Mouse (Mus musculus) forebrain, embryonic 16.5 days (tissue): ENCODE results near the gene Gjc1. TPM values are rescaled to one million over a fixed set of nuclear protein-coding genes. Genes with fewer than 3 reads are reported as not detected.
A peak's percentile ranks its signal among the peaks of the same experiment; 100 is the strongest.

ENCODE experiments used
- ATAC-seq: fragments of 200-750 bp; cut with Nextera tagmentation; 2 replicates; pipeline ENCODE4 v1.8.0; 2017; ENCODE audit warnings: mild to moderate bottlenecking, moderate library complexity
- H3K27ac ChIP-seq: fragments of 300-500 bp; sonication (generic); 2 replicates; pipeline ENCODE4 v1.5.1; 2014; ENCODE audit warnings: low read length, control low read depth
- H3K27me3 ChIP-seq: fragments of 300-500 bp; sonication (generic); replicated peaks from 2 replicates; pipeline ENCODE4 v1.6.1; 2014; ENCODE audit warnings: low read length; ENCODE audit not compliant: control insufficient read depth, insufficient read depth
- H3K36me3 ChIP-seq: fragments of 300-500 bp; sonication (generic); 2 replicates; pipeline ENCODE4 v1.6.1; 2014; ENCODE audit not compliant: control insufficient read depth, insufficient read depth
- H3K4me1 ChIP-seq: fragments of 300-500 bp; sonication (generic); replicated peaks from 2 replicates; pipeline ENCODE4 v1.6.1; 2014; ENCODE audit warnings: low read length; ENCODE audit not compliant: control insufficient read depth, insufficient read depth
- H3K4me2 ChIP-seq: fragments of 300-500 bp; sonication (generic); 2 replicates; pipeline ENCODE4 v1.6.1; 2014; ENCODE audit warnings: mild to moderate bottlenecking, low read length, control low read depth
- H3K4me3 ChIP-seq: fragments of 300-500 bp; sonication (generic); replicated peaks from 2 replicates; pipeline ENCODE4 v1.5.1; 2014; ENCODE audit warnings: mild to moderate bottlenecking, low read length, control low read depth
- H3K9ac ChIP-seq: fragments of 300-500 bp; sonication (generic); replicated peaks from 2 replicates; pipeline ENCODE4 v1.6.1; 2014; ENCODE audit warnings: low read depth, low read length, control low read depth
- H3K9me3 ChIP-seq: fragments of 300-500 bp; sonication (generic); 2 replicates; pipeline ENCODE4 v1.6.1; 2016; ENCODE audit warnings: low read length; ENCODE audit not compliant: control insufficient read depth
- WGBS: fragments of 180-500 bp; shearing (Covaris S2); extraction: QIAGEN DNeasy Blood & Tissue Kit; methylation state at CpG from one replicate; pipeline ENCODE4 v1.1.7; 2014; 5-methylcytosine and 5-hydroxymethylcytosine counted together
- polyA plus RNA-seq: library from polyadenylated mRNA; unstranded; fragments of >200 nt; fragmentation: Nextera tagmentation; extraction: Ambion mirVana; gene quantifications from 2 replicates; pipeline ENCODE4 v1.2.1, GENCODE M21; 2015

The Gjc1 gene
- polyA plus RNA-seq, 1 experiment from 2014 or later, result 41.9 TPM

DNA sequence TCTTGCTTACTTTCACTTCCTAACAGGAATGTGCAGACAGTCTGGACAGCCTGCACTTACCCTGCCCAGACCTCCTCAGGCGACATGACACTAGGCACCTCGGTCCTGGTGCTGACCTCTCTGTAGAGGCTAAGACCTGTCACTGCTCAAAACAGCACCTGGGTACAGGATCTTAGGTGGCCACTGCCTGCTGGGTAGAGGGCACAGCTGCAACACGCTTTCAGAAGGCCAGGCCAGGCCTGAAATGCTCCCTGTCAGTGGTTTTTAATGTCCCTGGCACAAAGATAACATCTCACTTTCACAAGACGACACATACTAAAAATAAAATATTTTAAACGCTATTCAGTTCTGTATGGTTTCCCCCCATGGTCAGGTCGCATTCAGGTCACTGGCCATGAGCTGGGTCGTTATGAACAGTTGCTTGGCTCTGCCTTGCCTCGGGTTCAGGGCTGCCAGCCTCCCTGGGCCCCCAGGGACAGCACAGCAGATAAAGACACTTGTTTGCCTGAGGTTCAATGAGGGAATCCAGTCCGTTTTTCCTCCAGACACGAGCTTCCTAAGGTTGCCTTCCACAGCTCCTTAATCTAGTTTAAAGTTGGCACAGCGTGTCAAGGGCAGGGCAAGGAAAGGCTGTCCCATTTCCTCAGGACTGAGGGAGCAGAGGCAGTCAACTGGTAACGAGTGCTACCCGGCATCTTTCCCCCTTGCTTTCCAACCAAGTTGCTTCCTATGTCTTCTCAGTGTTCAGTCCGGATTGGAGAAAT lies 27.6 kb downstream of the Gjc1 start:
- no peaks in the 10 kb centered on the region for H3K27me3 ChIP-seq
- no peaks in the 10 kb centered on the region for H3K4me1 ChIP-seq
- no peaks in the 10 kb centered on the region; the same call in 1 of the 2 replicates for H3K36me3 ChIP-seq
- ATAC-seq, result no peak
- H3K4me3 ChIP-seq, result no peak overlapping the region
- H3K4me2 ChIP-seq, result no peak overlapping the region
- H3K27ac ChIP-seq, result no peak overlapping the region
- 62% methylated on average over 14 of the region's 14 CpGs for WGBS
- H3K9me3 ChIP-seq, result no peaks in the 10 kb centered on the region
- H3K9ac ChIP-seq, result no peak overlapping the region

DNA sequence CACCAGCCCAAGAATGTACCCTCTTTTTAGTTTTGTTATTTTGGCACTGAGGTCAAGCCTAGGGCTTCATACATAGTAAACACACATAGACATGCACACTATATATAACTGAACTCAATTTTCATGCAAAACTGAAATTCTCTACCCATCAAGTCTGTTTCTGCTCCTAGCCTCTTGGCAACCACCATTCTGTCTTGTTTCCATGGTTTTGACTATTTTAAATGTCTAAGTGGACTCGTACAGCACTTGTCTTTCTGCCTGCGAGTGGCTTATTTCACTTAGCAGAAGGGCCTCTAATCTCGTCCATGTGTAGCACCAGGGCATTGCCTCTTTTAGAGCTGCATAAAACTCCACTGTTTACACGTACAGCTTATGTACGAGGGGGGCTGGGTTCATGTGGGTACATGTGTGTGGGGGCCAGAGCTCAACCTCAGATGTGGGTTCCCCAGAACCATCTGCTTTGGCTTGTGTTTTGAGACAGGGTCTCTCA lies 31.8 kb downstream of the Gjc1 start:
- Histone ChIP-seq H3K27me3 (no peaks in the 10 kb centered on the region), H3K4me1 (no peaks in the 10 kb centered on the region), H3K4me2 (no peak overlapping the region), H3K36me3 (no peaks in the 10 kb centered on the region), H3K9me3 (no peaks in the 10 kb centered on the region), H3K9ac (no peak overlapping the region), H3K27ac (no peak overlapping the region), H3K4me3 (no peak overlapping the region)
- WGBS, result 72% methylated on average over 5 of the region's 5 CpGs
- no peak for ATAC-seq

DNA sequence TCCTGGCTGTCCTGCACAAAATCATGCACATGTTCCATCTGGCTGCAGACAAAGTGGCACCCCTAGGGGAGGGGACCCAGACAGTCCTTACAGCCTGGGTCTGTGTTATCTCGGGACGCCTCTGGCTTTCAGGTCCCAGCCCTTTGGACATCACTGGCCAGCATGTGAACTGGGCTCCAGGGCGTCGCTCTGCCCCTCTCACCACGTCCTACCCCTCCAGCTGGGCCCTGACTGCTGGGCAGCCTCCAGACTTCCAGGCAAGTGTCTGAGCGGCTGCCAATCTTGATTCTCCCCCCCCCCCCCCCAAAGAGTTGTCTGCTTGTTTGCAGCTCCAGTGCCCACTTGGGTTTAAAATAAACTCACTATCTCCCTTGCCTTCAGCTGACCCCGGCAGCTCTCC lies 36.1 kb downstream of the Gjc1 start:
- Histone ChIP-seq H3K4me1 (no peaks in the 10 kb centered on the region), H3K9me3 (no peaks in the 10 kb centered on the region), H3K4me2 (no peak overlapping the region), H3K4me3 (no peak overlapping the region), H3K27ac (no peak overlapping the region), H3K27me3 (no peaks in the 10 kb centered on the region), H3K36me3 (no peaks in the 10 kb centered on the region), H3K9ac (no peak overlapping the region)
- WGBS, result 69% methylated on average over 7 of the region's 7 CpGs
- ATAC-seq, result no peak

DNA sequence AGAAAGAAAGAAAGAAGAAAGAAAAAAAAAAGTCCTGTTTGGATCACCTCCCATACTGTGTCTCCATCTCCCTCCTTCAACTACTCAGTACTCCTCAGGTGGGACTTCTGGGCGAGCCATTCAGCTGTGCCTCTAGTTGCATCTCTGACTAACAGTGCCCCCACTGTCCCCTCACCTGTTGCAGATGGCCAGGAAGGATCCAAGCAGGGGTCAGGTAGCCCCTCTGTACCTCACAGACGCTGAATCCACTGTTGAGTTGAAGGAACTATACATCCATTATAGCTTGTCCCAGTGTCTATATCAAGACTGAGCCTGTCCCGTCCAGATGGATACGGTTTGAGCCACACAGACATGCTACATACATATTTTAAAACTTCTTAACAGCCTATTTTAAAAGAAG lies 38.0 kb downstream of the Gjc1 start:
- Histone ChIP-seq H3K4me2 (no peak overlapping the region), H3K4me1 (peaks cover 9% of the 10 kb centered on the region), H3K9me3 (no peaks in the 10 kb centered on the region), H3K9ac (no peak overlapping the region), H3K27me3 (no peaks in the 10 kb centered on the region), H3K27ac (no peak overlapping the region), H3K4me3 (no peak overlapping the region), H3K36me3 (no peaks in the 10 kb centered on the region; the same call in 1 of the 2 replicates)
- ATAC-seq, result no peak
- 84% methylated on average over 4 of the region's 4 CpGs for WGBS

DNA sequence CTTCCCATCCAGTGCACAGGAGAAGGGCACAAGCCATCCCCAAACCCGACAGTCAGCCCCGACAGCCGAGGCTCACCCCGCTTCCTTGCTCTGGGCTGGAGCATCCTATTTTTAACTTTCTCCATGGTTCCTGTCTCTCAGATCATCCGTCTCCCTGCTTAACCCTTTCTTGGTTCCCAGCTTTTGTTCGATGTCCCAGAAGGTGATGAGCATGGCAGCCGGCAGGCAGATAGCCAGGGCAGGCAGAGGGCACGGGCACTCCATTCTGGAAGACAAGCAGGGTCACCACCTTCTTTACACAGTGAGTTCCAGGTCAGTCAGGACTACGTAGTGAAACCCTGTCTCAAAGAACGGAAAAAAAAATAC lies 38.5 kb downstream of the Gjc1 start:
- H3K9me3 ChIP-seq, result no peaks in the 10 kb centered on the region
- no peaks in the 10 kb centered on the region for H3K27me3 ChIP-seq
- H3K4me1 ChIP-seq, result peaks cover 9% of the 10 kb centered on the region
- WGBS, result 68% methylated on average over 10 of the region's 10 CpGs
- H3K4me3 ChIP-seq, result no peak overlapping the region
- H3K36me3 ChIP-seq, result no peaks in the 10 kb centered on the region; the same call in 1 of the 2 replicates
- no peak overlapping the region for H3K27ac ChIP-seq
- H3K9ac ChIP-seq, result no peak overlapping the region
- no peak overlapping the region for H3K4me2 ChIP-seq
- no peak for ATAC-seq

DNA sequence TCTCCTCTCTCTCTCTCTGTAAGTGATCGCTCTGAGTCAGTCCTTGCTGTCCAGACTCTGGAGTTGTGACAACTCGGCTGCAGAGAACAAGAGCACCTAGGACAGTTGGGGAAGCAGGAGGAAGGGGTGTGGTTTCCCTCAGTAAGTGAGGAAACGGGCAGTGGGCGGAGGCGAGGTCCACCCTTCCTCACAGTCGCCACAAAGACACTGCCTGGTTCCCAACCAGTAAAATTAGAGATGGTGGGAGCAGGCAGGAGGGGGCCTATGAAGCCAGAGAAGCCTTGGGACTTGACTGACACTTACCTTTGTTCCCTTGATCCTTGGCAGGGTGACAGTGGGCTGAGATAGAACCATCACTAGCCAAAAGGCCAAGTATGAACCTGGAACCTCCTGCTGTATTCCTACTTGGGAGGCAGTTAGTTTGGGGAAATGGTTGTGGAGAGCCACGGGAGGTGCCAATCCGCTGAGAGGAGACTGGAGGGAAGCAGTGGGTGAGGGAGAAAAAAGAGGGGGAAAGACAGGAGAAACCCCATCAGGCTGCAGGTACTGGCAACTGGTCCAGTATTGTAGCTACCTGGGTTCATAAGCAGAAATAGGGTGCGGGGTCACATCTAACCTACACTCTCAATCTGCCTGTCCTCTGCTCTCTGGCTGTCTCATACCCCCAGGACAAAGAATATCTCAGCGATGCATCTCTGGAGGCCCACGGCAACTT lies 39.1 kb downstream of the Gjc1 start:
- Histone ChIP-seq H3K4me3 (no peak overlapping the region), H3K4me1 (peaks cover 13% of the 10 kb centered on the region), H3K9ac (0 out of 2 replicates have a peak overlapping the region, but pooled peaks have one; percentile 26), H3K36me3 (no peaks in the 10 kb centered on the region; the same call in 1 of the 2 replicates), H3K27me3 (no peaks in the 10 kb centered on the region), H3K9me3 (no peaks in the 10 kb centered on the region), H3K4me2 (no peak overlapping the region), H3K27ac (no peak overlapping the region)
- no peak for ATAC-seq
- WGBS, result 47% methylated on average over 11 of the region's 11 CpGs

DNA sequence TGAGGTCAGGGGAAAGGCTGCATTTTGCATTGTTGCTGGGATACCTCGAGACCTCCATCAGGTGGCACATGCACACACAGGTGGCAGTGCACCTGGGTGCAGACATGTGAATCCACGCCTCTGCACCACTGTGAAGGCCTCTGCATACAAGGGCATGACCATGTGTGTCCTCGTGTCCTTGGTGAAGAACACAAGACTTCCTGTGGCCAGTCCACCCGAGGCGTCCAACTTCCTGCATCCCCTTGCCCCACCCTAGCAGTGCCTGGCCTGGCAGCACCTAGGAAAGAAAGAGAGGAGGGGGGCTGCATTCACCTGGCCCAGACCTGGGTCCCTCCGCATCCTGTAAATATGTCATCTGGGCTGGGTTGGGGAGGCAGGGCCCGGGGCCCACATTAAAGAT lies 39.7 kb downstream of the Gjc1 start:
- no peak overlapping the region for H3K27ac ChIP-seq
- no peak overlapping the region for H3K4me2 ChIP-seq
- H3K9me3 ChIP-seq, result no peaks in the 10 kb centered on the region
- H3K27me3 ChIP-seq, result no peaks in the 10 kb centered on the region
- WGBS, result 84% methylated on average over 7 of the region's 7 CpGs
- ATAC-seq, result no peak
- H3K4me3 ChIP-seq, result no peak overlapping the region
- H3K9ac ChIP-seq, result no peak overlapping the region
- H3K4me1 ChIP-seq, result peaks cover 19% of the 10 kb centered on the region
- H3K36me3 ChIP-seq, result no peaks in the 10 kb centered on the region; the same call in 1 of the 2 replicates

DNA sequence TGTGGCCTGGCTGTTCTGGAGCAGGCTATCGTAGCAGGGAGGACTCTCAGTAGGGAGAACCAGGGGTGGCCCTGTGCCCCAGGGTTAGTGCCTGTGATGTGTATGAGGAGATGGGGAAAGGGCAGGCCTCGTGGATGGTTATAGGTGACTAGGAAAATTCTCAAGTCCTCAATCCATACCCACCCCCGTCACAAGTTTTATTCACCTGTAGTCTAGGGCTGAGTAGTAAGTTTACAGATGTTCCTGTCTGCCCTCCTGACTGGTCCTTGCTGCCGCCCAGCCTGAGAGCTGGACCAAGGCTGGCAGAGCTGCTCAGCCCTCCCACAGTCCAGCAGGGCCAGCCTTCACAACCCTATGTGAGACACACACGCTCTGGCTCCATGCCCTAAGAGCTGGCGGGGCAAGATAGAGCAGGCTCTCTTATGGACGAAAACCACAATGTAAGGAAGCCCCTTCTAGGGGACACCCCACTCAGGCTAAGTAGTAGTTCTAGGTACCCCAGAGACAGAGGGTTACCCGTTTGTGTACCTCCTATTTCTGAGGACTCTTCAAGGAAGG lies 40.3 kb downstream of the Gjc1 start:
- no peaks in the 10 kb centered on the region for H3K9me3 ChIP-seq
- 80% methylated on average over 8 of the region's 8 CpGs for WGBS
- no peak overlapping the region for H3K4me3 ChIP-seq
- peaks cover 19% of the 10 kb centered on the region for H3K4me1 ChIP-seq
- H3K27ac ChIP-seq, result no peak overlapping the region
- no peak for ATAC-seq
- no peaks in the 10 kb centered on the region; the same call in 1 of the 2 replicates for H3K36me3 ChIP-seq
- H3K27me3 ChIP-seq, result no peaks in the 10 kb centered on the region
- no peak overlapping the region for H3K9ac ChIP-seq
- H3K4me2 ChIP-seq, result no peak overlapping the region

DNA sequence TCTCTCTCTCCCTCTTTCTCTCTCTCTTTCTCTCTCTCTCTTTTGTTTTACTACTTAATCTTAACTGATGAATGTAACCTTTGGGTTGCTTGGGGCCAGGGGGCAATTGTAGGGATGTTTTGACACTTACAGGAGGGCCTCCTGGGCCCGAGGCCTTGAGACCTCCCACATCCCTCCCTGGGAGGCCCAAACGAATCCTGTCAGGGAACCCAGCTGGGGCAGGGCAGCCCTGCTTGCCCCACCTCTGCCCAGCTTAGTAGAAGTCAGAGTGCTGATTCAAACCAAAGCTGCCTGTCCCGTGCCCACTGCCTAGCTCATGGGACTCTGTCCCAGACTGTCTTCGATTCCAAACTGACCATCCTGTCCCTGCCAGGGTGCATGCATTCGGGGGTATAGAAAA lies 40.9 kb downstream of the Gjc1 start:
- no peak for ATAC-seq
- no peak overlapping the region for H3K9ac ChIP-seq
- no peak overlapping the region for H3K4me3 ChIP-seq
- peaks cover 21% of the 10 kb centered on the region for H3K4me1 ChIP-seq
- WGBS, result 42% methylated on average over 5 of the region's 5 CpGs
- no peaks in the 10 kb centered on the region; the same call in 1 of the 2 replicates for H3K36me3 ChIP-seq
- no peaks in the 10 kb centered on the region for H3K27me3 ChIP-seq
- H3K27ac ChIP-seq, result no peak overlapping the region
- H3K4me2 ChIP-seq, result no peak overlapping the region
- no peaks in the 10 kb centered on the region for H3K9me3 ChIP-seq
